Mouse (Mus musculus): ENCODE measurements around the gene Ttc39b. TPM values are rescaled to one million over a fixed set of nuclear protein-coding genes. Genes with fewer than 3 reads are reported as not detected.

The Ttc39b gene
- 11.7 and 13.7 TPM in 2 replicates for polyA plus RNA-seq (2015; fragmentation: Nextera tagmentation; extraction: Ambion mirVana)

DNA sequence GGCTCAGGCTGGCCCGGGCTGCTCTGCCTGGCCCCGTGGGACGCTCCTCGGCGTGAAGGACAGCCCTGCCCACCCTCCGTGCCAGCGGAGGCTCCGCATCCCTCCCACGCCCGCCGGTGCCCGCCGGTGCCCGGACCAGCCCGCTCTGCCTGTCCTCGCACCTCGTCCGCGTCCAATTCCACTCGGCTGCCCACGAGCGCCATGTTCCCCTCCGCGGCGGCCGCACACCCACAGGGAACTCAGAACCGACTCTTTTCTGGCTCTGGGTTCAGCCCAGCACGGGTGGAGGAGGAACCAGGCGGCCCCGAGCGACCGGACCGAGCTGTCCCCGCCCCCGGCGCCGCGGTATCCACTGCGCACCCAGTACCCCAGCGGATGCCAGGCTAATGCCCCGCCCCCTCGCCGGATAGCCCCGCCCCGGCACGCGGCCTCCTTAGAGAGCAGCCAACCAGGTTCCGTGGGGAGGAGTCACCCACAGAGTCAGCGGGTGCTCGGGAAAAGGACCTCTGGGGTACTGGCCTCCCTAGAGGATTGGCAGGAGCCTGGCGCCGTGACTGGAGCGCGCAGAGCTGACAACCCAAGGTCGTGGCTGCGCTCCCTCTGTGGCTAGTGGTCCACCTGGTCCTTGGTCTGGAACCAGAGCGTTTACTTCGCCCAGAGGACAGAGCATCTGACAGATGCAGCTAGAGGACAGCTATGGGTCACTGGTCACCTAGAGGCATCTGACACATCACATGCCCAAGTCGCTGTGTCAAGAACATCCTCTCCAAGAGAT, at the start of gene Ttc39b:
Ttc39b (minus strand) TSS at position 346 of the 775 bp plus-strand sequence.
- H3K27ac ChIP-seq (replicated peaks): peak within 1 kb of the TSS; percentile 7; the same call in 1 of the 2 replicates
- ATAC-seq (replicated peaks): peak; percentile 99
- H3K4me2 ChIP-seq (replicated peaks): peak within 1 kb of the TSS; percentile 100

DNA sequence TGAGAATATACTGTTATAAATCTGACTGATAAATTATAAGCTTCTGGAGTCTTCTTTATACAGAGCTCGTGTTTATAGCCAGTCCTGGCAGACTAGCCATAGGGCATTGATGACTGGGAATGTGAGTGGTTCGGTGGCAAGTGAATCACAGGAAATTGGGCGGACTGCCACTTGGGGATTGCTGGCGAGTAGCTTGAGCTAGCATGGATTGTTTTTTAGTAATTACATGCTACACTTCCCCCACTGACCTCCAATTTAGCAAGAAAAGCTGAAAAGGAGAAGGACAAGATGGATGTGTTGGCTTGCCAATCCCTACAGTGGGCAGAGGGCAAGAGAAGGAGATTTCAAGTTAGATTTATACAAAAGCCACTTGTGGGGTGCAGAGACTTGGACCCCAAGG, 49.3 kb upstream of the Ttc39b start:
- Histone ChIP-seq H3K4me2 (replicated peaks) (no peak overlapping the region), H3K9me3 (no peaks in the 10 kb centered on the region), H3K36me3 (no peaks in the 10 kb centered on the region), H3K9ac (replicated peaks) (no peak overlapping the region), H3K27ac (replicated peaks) (no peak overlapping the region), H3K4me3 (no peak overlapping the region), H3K27me3 (no peaks in the 10 kb centered on the region), H3K4me1 (no peaks in the 10 kb centered on the region)
- WGBS: 46% methylated on average over 4 of the region's 4 CpGs
- peak; percentile 57; the same call in 1 of the 2 replicates for ATAC-seq (replicated peaks)

More for the DNA sequence above, at the start of gene Ttc39b:
- no peaks in the 10 kb centered on the region for H3K9me3 ChIP-seq
- H3K27me3 ChIP-seq: no peaks in the 10 kb centered on the region
- WGBS: under 1% methylated on average over 58 of the region's 59 CpGs
- peaks cover 12% of the 10 kb centered on the region for H3K4me1 ChIP-seq
- peak within 1 kb of the TSS; percentile 70 for H3K4me3 ChIP-seq
- no peaks in the 10 kb centered on the region for H3K36me3 ChIP-seq
- peak within 1 kb of the TSS; percentile 52 for H3K9ac ChIP-seq (replicated peaks)

DNA sequence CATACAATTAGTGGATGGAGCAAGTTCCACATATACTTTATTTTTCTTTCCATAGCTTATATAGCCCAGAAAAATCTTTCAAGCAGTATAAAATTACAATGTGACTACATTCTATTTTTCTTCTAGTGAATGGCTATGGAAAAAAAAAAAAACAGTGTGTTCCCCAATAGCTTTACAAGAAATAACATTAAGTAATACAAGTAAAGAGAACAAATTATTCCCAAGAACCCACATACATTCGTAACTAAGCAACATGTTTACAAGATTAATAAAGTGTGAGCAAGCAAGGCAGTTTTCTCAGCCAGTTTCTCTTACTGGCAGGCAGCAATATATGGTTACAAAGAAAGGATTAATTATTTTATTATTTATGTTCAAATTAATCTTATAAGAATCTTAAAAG, 33.7 kb upstream of the Ttc39b start:
- H3K27ac ChIP-seq (replicated peaks): no peak overlapping the region
- H3K9me3 ChIP-seq: no peaks in the 10 kb centered on the region
- 71% methylated on average over 1 of the region's 1 CpGs for WGBS
- ATAC-seq (replicated peaks): no peak
- H3K36me3 ChIP-seq: no peaks in the 10 kb centered on the region
- H3K4me1 ChIP-seq: no peaks in the 10 kb centered on the region
- no peak overlapping the region for H3K4me3 ChIP-seq
- no peak overlapping the region for H3K4me2 ChIP-seq (replicated peaks)
- no peaks in the 10 kb centered on the region for H3K27me3 ChIP-seq
- H3K9ac ChIP-seq (replicated peaks): no peak overlapping the region

DNA sequence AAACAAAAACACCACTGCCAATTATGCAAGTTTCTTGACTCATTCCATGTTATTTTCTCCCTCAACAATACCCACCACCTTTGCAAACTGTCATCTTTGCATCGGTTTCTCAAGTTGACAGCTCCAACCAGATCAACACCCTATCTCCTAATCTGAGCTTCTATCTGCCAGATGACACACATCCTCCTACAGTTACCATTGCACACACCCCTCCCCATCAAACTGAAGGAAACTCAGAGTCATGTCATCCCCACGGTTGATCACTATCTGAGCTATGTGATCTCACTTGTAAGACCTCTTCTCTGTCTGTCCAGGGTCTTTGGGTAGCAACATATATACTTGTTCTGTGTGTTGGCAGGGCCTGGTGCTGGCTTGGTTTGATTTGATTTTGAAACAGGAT, 30.7 kb upstream of the Ttc39b start:
- WGBS: 91% methylated on average over 2 of the region's 2 CpGs
- ATAC-seq (replicated peaks): no peak
- no peaks in the 10 kb centered on the region for H3K27me3 ChIP-seq

DNA sequence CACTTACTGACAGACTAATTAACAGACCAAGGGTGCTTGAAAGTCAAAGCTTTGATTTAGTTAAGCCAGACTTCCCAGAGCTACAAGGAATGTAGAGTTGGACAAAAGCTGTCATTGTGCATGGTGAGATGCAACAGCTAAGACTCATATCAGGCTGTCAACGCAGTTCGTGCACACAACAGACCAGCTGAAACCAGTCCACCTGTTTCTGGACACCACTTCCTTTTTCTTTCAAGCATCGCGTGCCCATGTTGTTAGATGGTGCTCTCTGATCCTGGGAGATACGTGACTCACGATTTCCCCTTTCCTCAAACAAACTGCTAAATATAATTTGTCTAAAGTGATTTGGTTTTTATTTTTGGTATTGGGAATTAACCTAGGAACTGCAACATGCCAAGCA, 29.9 kb upstream of the Ttc39b start:
- peaks cover 15% of the 10 kb centered on the region for H3K4me1 ChIP-seq
- H3K27ac ChIP-seq (replicated peaks): no peak overlapping the region
- H3K4me3 ChIP-seq: no peak overlapping the region
- H3K27me3 ChIP-seq: no peaks in the 10 kb centered on the region
- no peaks in the 10 kb centered on the region for H3K36me3 ChIP-seq
- 80% methylated on average over 6 of the region's 6 CpGs for WGBS
- no peak overlapping the region for H3K9ac ChIP-seq (replicated peaks)
- no peaks in the 10 kb centered on the region for H3K9me3 ChIP-seq
- no peak for ATAC-seq (replicated peaks)
- no peak overlapping the region for H3K4me2 ChIP-seq (replicated peaks)

More for the DNA sequence above, 30.7 kb upstream of the Ttc39b start:
- H3K4me1 ChIP-seq: peaks cover 15% of the 10 kb centered on the region
- H3K9ac ChIP-seq (replicated peaks): no peak overlapping the region
- no peaks in the 10 kb centered on the region for H3K9me3 ChIP-seq
- H3K4me2 ChIP-seq (replicated peaks): no peak overlapping the region
- no peak overlapping the region for H3K27ac ChIP-seq (replicated peaks)
- H3K36me3 ChIP-seq: no peaks in the 10 kb centered on the region
- H3K4me3 ChIP-seq: no peak overlapping the region

DNA sequence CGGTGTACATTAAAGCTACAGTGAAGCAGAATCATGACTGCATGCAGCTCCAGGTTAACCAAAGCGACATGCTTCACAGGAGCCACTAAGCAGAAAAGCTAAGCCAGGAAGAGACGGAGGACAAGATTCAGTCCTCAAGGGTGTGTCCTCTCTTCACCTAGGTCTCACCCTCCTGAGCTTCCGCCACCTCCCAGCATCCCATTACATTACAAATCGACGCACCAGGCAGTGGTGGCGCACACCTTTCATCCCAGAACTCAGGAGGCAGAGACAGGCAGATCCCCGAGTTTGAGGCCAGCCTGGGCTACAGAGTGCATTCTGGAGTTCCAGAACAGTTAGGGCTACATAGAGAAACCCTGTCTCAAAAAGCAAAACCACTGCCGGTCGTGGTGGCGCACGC, 29.2 kb upstream of the Ttc39b start:
- Histone ChIP-seq H3K4me1 (peaks cover 15% of the 10 kb centered on the region), H3K4me3 (no peak overlapping the region), H3K9me3 (no peaks in the 10 kb centered on the region), H3K27ac (replicated peaks) (no peak overlapping the region), H3K27me3 (no peaks in the 10 kb centered on the region), H3K9ac (replicated peaks) (no peak overlapping the region), H3K4me2 (replicated peaks) (no peak overlapping the region), H3K36me3 (no peaks in the 10 kb centered on the region)
- no peak for ATAC-seq (replicated peaks)
- 96% methylated on average over 12 of the region's 12 CpGs for WGBS

DNA sequence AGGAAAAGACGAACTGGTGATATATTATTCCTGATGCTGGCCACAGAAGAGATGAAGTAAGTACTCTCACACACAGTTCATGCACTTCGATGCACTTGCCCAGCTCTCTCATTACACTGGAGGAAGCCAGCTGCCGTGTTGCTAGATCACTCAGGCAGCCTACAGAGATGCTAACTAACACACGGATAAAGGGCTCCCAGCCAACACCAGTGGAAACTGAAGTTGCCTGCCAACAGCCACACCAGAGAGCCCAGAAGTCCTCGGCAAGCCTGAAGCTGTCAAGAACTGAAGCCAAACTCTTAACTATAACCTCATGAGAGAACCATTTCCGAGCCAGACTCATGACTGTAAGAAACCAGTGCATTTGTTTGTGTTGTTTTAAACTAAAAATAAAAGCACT, 26.7 kb upstream of the Ttc39b start:
- H3K27me3 ChIP-seq: no peaks in the 10 kb centered on the region
- H3K27ac ChIP-seq (replicated peaks): peak overlapping the region; percentile 56; the same call in 1 of the 2 replicates
- H3K9ac ChIP-seq (replicated peaks): no peak overlapping the region
- peaks cover 15% of the 10 kb centered on the region for H3K4me1 ChIP-seq
- H3K36me3 ChIP-seq: no peaks in the 10 kb centered on the region
- WGBS: 23% methylated on average over 6 of the region's 6 CpGs
- H3K4me3 ChIP-seq: no peak overlapping the region
- H3K4me2 ChIP-seq (replicated peaks): no peak overlapping the region
- peak; percentile 94 for ATAC-seq (replicated peaks)
- H3K9me3 ChIP-seq: no peaks in the 10 kb centered on the region

DNA sequence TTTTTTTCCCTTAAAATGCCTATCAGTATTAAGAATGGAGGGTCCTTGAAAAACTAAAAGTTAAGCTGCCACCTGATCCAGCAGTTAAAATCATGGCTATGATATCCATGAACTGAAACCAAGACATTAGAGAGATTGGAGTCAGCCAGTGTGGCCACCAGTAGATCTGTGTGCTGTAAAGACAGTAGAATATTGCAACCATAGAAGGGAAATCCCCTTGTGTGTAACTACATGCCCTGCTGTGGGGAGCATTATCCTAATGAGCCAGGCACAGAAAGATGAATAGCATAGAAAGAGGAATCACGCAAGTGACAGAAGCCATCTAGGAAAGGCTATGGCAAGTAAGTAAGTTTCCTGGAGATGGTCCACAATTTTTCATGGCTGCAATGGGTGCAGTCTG, 24.9 kb upstream of the Ttc39b start:
- Histone ChIP-seq H3K9ac (replicated peaks) (no peak overlapping the region), H3K9me3 (no peaks in the 10 kb centered on the region), H3K27me3 (no peaks in the 10 kb centered on the region), H3K4me3 (no peak overlapping the region), H3K27ac (replicated peaks) (no peak overlapping the region), H3K4me1 (peaks cover 15% of the 10 kb centered on the region), H3K36me3 (no peaks in the 10 kb centered on the region), H3K4me2 (replicated peaks) (no peak overlapping the region)
- WGBS: 79% methylated on average over 1 of the region's 1 CpGs
- no peak for ATAC-seq (replicated peaks)

DNA sequence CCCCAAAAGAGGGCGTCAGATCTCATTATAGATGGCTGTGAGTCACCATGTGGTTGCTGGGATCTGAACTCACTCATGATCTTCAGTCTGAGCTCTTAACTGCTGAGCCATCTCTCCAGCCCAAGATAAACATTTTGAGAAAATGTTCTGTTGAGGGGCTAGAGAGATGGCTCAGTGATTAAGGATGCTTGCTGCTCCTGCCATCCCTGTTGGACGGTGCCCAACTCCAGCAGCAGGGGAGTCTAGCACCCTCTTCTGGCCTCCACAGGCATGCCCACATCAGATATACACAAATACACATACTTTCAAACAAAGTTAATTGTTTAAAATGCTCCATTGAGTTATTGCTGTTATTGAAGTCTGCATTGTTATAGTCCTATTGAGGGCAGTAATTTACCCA, 19.8 kb upstream of the Ttc39b start:
- H3K9ac ChIP-seq (replicated peaks): no peak overlapping the region
- ATAC-seq (replicated peaks): no peak
- WGBS: 63% methylated on average over 2 of the region's 2 CpGs

DNA sequence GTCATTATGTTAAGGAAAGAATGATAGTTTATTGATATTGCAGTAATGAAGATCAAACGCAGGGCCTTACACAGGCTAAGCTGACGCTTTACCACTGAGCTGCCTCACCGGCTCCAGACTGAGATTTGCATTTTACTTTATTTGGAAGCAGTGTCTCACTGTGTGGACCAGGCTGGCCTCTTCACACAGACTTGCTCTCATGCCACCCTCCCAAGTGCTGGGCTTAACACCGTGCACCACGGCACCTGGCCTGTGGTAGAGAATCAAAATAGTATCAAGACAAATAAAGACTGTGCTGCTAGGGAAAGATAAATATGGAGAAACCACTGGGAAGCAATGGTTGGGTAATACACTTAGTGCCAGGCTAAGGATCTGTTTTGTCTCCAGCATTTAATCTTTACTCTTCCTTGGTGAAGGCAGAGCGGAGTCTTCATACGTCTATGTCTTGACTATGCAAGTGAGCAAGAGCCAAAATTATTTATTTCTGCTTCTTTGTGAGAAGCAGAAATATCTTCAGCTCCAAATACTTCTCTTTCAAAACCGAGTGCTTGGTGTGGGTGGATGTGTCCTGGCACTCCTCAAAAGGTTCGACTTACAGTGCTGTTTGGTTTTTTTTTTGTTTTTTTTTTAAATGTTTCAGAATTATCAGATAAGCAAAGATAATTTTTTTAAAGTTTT, 19.2 kb upstream of the Ttc39b start:
- no peak for ATAC-seq (replicated peaks)
- H3K9me3 ChIP-seq: no peaks in the 10 kb centered on the region
- H3K4me1 ChIP-seq: no peaks in the 10 kb centered on the region
- 89% methylated on average over 9 of the region's 9 CpGs for WGBS
- no peak overlapping the region for H3K4me2 ChIP-seq (replicated peaks)
- H3K27me3 ChIP-seq: no peaks in the 10 kb centered on the region
- no peaks in the 10 kb centered on the region for H3K36me3 ChIP-seq
- H3K4me3 ChIP-seq: no peak overlapping the region
- no peak overlapping the region for H3K27ac ChIP-seq (replicated peaks)
- no peak overlapping the region for H3K9ac ChIP-seq (replicated peaks)

More for the DNA sequence above, 19.8 kb upstream of the Ttc39b start:
- H3K4me3 ChIP-seq: no peak overlapping the region
- no peak overlapping the region for H3K4me2 ChIP-seq (replicated peaks)
- H3K4me1 ChIP-seq: no peaks in the 10 kb centered on the region
- no peaks in the 10 kb centered on the region for H3K9me3 ChIP-seq
- no peaks in the 10 kb centered on the region for H3K27me3 ChIP-seq
- H3K27ac ChIP-seq (replicated peaks): no peak overlapping the region
- H3K36me3 ChIP-seq: no peaks in the 10 kb centered on the region

DNA sequence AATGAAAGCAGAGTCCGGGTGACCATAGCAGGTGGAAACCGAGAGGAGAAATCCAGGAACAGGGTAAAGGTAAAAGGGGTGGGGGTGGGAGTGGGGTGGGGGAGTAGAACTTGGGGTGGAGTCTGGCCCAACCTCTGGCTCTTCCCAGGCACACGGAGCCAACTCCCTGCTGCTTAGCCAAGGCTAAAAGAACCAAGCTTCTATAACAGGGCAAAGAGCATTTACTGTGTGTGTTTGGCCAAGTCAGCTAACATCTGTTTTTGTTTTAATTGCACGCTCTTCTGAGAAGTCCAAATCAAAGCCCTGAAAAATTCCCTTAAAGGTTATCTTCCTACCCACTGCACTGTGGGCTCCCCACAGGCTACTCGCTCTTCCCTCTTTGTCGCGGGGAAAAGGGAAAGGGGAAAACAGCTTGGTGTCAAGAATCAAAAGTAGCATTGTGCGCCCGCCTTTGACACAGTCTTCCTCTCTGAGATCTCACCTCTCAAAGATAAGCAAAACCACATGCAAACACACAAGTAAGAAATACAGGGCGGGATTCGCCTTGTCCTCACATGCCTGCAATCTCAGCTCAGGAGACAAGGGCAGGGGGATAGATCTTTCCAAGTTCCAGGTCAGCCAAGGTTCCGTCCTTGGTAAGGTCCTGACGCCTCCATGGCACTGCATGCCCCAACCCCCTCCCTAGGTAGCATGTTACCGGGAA, 18.4 kb upstream of the Ttc39b start:
- Histone ChIP-seq H3K27ac (replicated peaks) (no peak overlapping the region), H3K27me3 (no peaks in the 10 kb centered on the region), H3K4me3 (no peak overlapping the region), H3K4me2 (replicated peaks) (no peak overlapping the region), H3K9me3 (no peaks in the 10 kb centered on the region), H3K9ac (replicated peaks) (no peak overlapping the region), H3K36me3 (no peaks in the 10 kb centered on the region), H3K4me1 (no peaks in the 10 kb centered on the region)
- 68% methylated on average over 14 of the region's 14 CpGs for WGBS
- no peak for ATAC-seq (replicated peaks)

DNA sequence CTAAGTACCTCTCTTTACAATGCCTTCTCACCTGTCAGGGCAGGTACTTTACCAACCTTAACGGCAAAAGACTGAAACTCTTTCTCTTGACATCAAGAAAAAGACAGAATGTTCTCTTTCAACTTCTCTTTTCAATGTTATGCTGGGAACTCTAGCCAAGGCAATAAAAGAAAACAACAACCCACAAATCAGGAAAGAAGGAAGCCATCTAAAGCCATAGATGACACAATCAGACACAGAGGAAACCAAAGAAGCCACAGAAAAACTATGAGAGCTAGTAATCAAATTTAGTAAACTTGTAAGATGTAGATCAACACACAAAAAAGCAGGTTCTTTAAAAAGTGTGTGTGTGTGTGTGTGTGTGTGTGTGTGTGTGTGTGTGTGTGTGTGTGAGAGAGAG, 15.3 kb upstream of the Ttc39b start:
- 87% methylated on average over 1 of the region's 1 CpGs for WGBS
- Histone ChIP-seq H3K27ac (replicated peaks) (no peak overlapping the region), H3K9me3 (no peaks in the 10 kb centered on the region), H3K27me3 (no peaks in the 10 kb centered on the region), H3K36me3 (no peaks in the 10 kb centered on the region), H3K4me2 (replicated peaks) (no peak overlapping the region), H3K9ac (replicated peaks) (no peak overlapping the region), H3K4me3 (no peak overlapping the region), H3K4me1 (no peaks in the 10 kb centered on the region)
- no peak for ATAC-seq (replicated peaks)
